Mouse (Mus musculus) heart, adult 2 months (tissue): Measurements from ENCODE around the gene Mesp1. TPM values are rescaled to one million over a fixed set of nuclear protein-coding genes. Genes with fewer than 3 reads are reported as not detected.
"Not testable (repeated sequence)": the region's sequence is repeated elsewhere in the genome, so short reads cannot be mapped to it uniquely, and the experiment has no call there.

ENCODE experiments used
- DNase-seq, 2 experiments: peaks; one replicate each; pipeline ENCODE4 v3.0.0; 2021
- H3K27ac ChIP-seq: fragments of 200-600 bp; 2 replicates; pipeline ENCODE4 v1.8.1; 2022
- H3K27me3 ChIP-seq: fragments of 200-500 bp; 2 replicates; pipeline ENCODE4 v1.6.1; 2012; ENCODE audit warnings: mild to moderate bottlenecking, low read length, inconsistent platforms, mixed read lengths; ENCODE audit not compliant: control insufficient read depth, insufficient read depth
- H3K36me3 ChIP-seq: fragments of 200-500 bp; 2 replicates; pipeline ENCODE4 v1.6.1; 2012; ENCODE audit warnings: low read length, inconsistent platforms; ENCODE audit not compliant: control insufficient read depth, insufficient read depth
- H3K4me1 ChIP-seq: fragments of 200-500 bp; 2 replicates; pipeline ENCODE4 v1.6.1; 2011; ENCODE audit warnings: low read length; ENCODE audit not compliant: control insufficient read depth, insufficient read depth
- H3K4me3 ChIP-seq: fragments of 200-600 bp; 2 replicates; pipeline ENCODE4 v1.8.1; 2022
- H3K79me2 ChIP-seq: fragments of 200-500 bp; replicated peaks from 2 replicates; pipeline ENCODE4 v1.6.1; 2012; ENCODE audit warnings: mild to moderate bottlenecking, inconsistent platforms, low read length, moderate library complexity, mixed read lengths; ENCODE audit not compliant: control insufficient read depth, insufficient read depth
- H3K9ac ChIP-seq: fragments of 200-500 bp; 2 replicates; pipeline ENCODE4 v1.6.1; 2012; ENCODE audit warnings: low read depth, mild to moderate bottlenecking, control low read depth, inconsistent platforms, low read length, mixed read lengths
- CTCF ChIP-seq: fragments of 200-600 bp; IDR thresholded peaks from 2 replicates; pipeline ENCODE4 v1.8.1; 2022; ENCODE audit warnings: antibody characterized with exemption, mild to moderate bottlenecking, moderate library complexity
- EP300 ChIP-seq: fragments of 200-500 bp; IDR thresholded peaks from 2 replicates; pipeline ENCODE4 v1.6.1; 2011; ENCODE audit warnings: low read depth, low read length, control low read depth; ENCODE audit not compliant: insufficient read depth
- POLR2A ChIP-seq: fragments of 200-500 bp; IDR thresholded peaks from 2 replicates; pipeline ENCODE4 v1.6.1; 2011; ENCODE audit warnings: mild to moderate bottlenecking, low read depth, low read length, control low read depth; ENCODE audit not compliant: insufficient read depth
- WGBS: fragments of 180-500 bp; shearing (Covaris S2); methylation state at CpG from one replicate; pipeline ENCODE4 v1.1.7; 2018; 5-methylcytosine and 5-hydroxymethylcytosine counted together
- intact Hi-C: fragments of 180-260 bp; cut with DNase I; formaldehyde crosslinking; loops from one replicate; pipeline ENCODE4 v1.15.1; 2025
- polyA plus RNA-seq: library from polyadenylated mRNA; depleted of rRNA; stranded (reverse); fragments of >200 nt; gene quantifications from 2 replicates; pipeline ENCODE4 v1.2.3, GENCODE M21; 2012
- total RNA-seq, 2 experiments: library from RNA; stranded (reverse); gene quantifications; 2 replicates each; pipeline ENCODE4 v1.2.3; 2021

The Mesp1 gene
- total and polyA plus RNA-seq, 3 experiments = not detected

DNA sequence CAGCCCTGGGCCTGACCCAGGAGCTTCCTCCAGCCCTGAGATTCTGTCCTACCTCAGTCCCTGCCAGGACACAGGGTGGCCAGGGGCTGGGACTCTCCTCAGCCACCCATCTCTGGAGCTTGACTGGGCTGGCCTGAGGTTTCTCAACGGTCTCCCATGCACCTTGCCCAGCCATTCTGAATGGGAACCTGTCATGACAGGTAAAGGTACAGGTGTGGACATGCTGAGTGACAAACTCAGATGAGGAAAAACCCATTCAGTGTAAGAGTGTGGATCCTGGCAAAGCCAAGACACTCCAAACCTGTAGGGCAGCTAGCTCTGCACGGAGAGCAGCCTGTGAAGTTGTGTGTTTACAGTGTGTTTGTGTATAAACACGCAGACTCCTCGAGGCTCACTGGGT lies 6.7 kb upstream of the Mesp1 start:
- no peaks in the 10 kb centered on the region for H3K36me3 ChIP-seq
- no peaks in the 10 kb centered on the region for H3K27me3 ChIP-seq
- no peaks in the 10 kb centered on the region for H3K4me1 ChIP-seq
- H3K9ac ChIP-seq = no peak overlapping the region
- no peaks in the 10 kb centered on the region for H3K79me2 ChIP-seq
- intact Hi-C loops = no loop called here
- WGBS = 84% methylated on average over 4 of the region's 4 CpGs
- TF ChIP-seq CTCF (no peak), EP300 (no peak), POLR2A (no peak)
- H3K4me3 ChIP-seq = no peak overlapping the region
- no peak overlapping the region for H3K27ac ChIP-seq
- DNase-seq = no peak

- Histone ChIP-seq H3K27ac (no peak overlapping the region), H3K36me3 (no peaks in the 10 kb centered on the region), H3K79me2 (no peaks in the 10 kb centered on the region), H3K4me1 (no peaks in the 10 kb centered on the region), H3K9ac (no peak overlapping the region), H3K27me3 (no peaks in the 10 kb centered on the region), H3K4me3 (no peak overlapping the region)
- no peak for DNase-seq
- TF ChIP-seq EP300 = no peak
- TF ChIP-seq POLR2A = no peak
- no peak for TF ChIP-seq CTCF
- intact Hi-C loops = loop anchor here (1.0 to 10.0 kb wide), 2 partner anchors 115 to 425 kb away; no protein-coding TSS in a partner anchor
- WGBS = 58% methylated on average over 6 of the region's 6 CpGs
These were observed 5.9 kb upstream of the Mesp1 start for GRCm38 (mm10) chr7:79799506-79799905.

DNA sequence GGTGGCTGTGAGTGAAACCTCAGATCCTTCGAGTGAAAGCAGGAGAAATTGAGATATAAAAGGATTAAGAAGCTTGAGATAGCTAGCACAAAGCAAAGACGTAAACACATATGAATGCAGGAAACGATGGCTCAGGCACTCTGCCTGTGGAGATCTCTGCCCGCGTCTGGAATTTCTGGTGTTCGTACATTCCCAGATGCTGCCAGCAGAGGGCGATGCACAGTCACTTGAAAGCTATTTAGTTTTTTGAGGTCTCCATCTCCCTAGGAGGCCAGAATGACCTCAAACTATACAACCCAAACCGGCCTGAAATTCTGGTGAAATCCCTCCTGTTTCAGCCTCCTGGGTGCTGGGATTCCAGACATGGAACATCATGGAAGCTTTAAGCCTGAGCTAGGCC lies 5.5 kb upstream of the Mesp1 start:
- H3K4me1 ChIP-seq = no peaks in the 10 kb centered on the region
- intact Hi-C loops = loop anchor here (1.0 to 10.0 kb wide), 2 partner anchors 115 to 426 kb away; no protein-coding TSS in a partner anchor
- 1% methylated on average over 8 of the region's 8 CpGs for WGBS
- TF ChIP-seq CTCF (peak; percentile 94), EP300 (peak; percentile 42; the same call in 1 of the 2 replicates), POLR2A (no peak)
- no peaks in the 10 kb centered on the region for H3K27me3 ChIP-seq
- DNase-seq = peak; percentile 69 to 85
- no peaks in the 10 kb centered on the region for H3K36me3 ChIP-seq
- no peaks in the 10 kb centered on the region for H3K79me2 ChIP-seq
- no peak overlapping the region for H3K4me3 ChIP-seq
- H3K9ac ChIP-seq = no peak overlapping the region
- no peak overlapping the region for H3K27ac ChIP-seq

DNA sequence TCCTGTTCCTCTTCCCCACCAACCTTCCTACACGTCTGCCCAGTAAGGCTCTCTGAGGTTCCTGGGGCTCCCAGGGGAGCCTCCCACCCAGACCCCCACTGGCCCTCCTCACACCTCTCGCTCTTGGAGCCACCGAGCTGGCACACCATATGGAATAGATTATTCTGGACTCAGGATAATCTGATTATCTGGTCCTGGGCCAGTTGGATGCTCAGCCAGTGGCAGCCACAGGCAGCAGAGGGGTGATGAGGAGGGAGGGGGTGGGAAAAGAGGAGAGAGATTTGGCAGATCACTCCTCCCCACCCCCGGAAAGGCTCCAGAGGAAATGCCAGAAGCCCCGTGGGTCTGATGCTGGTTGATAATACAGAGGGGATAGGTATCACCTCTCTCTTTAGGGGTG lies 5.0 kb upstream of the Mesp1 start:
- no peaks in the 10 kb centered on the region for H3K79me2 ChIP-seq
- H3K27ac ChIP-seq = no peak overlapping the region
- intact Hi-C loops = loop anchor here (1.0 to 10.0 kb wide), 2 partner anchors 116 to 426 kb away; no protein-coding TSS in a partner anchor
- no peak for DNase-seq
- 29% methylated on average over 5 of the region's 5 CpGs for WGBS
- TF ChIP-seq CTCF (no peak), POLR2A (no peak), EP300 (no peak)
- no peak overlapping the region for H3K4me3 ChIP-seq
- H3K36me3 ChIP-seq = no peaks in the 10 kb centered on the region
- H3K27me3 ChIP-seq = no peaks in the 10 kb centered on the region
- H3K4me1 ChIP-seq = no peaks in the 10 kb centered on the region
- no peak overlapping the region for H3K9ac ChIP-seq

GRCm38 (mm10) chr7:79792635-79793421 lies 760 bp downstream of the Mesp1 start:
- under 1% methylated on average over 79 of the region's 80 CpGs for WGBS
- Histone ChIP-seq H3K36me3 (no peaks in the 10 kb centered on the region), H3K79me2 (no peaks in the 10 kb centered on the region), H3K27me3 (peaks cover 13% of the 10 kb centered on the region), H3K27ac (no peak overlapping the region), H3K4me1 (no peaks in the 10 kb centered on the region; the same call in 1 of the 2 replicates), H3K9ac (peak overlapping the region; percentile 27; the same call in 1 of the 2 replicates), H3K4me3 (peak overlapping the region; percentile 46)
- intact Hi-C loops = loop anchor here (10.0 kb wide), 1 partner anchor 432 kb away; no protein-coding TSS in a partner anchor
- peak; percentile 19 to 49 for DNase-seq
- TF ChIP-seq POLR2A (no peak), CTCF (peak; percentile 67)

GRCm38 (mm10) chr7:79789812-79790211 lies 3.8 kb downstream of the Mesp1 start:
- H3K27me3 ChIP-seq = peaks cover 13% of the 10 kb centered on the region
- not testable (repeated sequence) for H3K4me3 ChIP-seq, H3K79me2 ChIP-seq, H3K4me1 ChIP-seq, H3K9ac ChIP-seq, H3K27ac ChIP-seq, DNase-seq, H3K36me3 ChIP-seq
- intact Hi-C loops = loop anchor here (10.0 kb wide), 1 partner anchor 435 kb away; no protein-coding TSS in a partner anchor
- WGBS = 74% methylated on average over 2 of the region's 2 CpGs
